Mouse (Mus musculus): ENCODE data around the gene Snx19. TPM values are rescaled to one million over a fixed set of nuclear protein-coding genes. Genes with fewer than 3 reads are reported as not detected.

The Snx19 gene
- polyA plus RNA-seq, 1 experiment: 13.8 TPM

GRCm38 (mm10) chr9:30482116-30482515 lies 55.2 kb downstream of the Snx19 start:
- Histone ChIP-seq H3K4me3 (ENCODE audit: control insufficient read depth, low read depth, low read length) (no peak overlapping the region), H3K4me1 (ENCODE audit: control insufficient read depth, insufficient read depth, low read length) (no peaks in the 10 kb centered on the region), H3K27me3 (ENCODE audit: control insufficient read depth, insufficient read depth, low read length) (no peaks in the 10 kb centered on the region), H3K36me3 (ENCODE audit: control insufficient read depth, insufficient read depth, low read length) (no peaks in the 10 kb centered on the region), H3K27ac (ENCODE audit: control insufficient read depth, insufficient read depth, low read depth, low read length) (no peak overlapping the region)
- TF ChIP-seq CTCF (IDR thresholded peaks at IDR 0.05; ENCODE audit: control insufficient read depth, insufficient read depth, insufficient replicate concordance, low read depth, low read length) (no peak), POLR2A (IDR thresholded peaks at IDR 0.05; ENCODE audit: control insufficient read depth, low read depth, low read length) (no peak)

- no peaks in the 10 kb centered on the region for H3K27me3 ChIP-seq (ENCODE audit: control insufficient read depth, insufficient read depth, low read length)
- H3K4me3 ChIP-seq (ENCODE audit: control insufficient read depth, low read depth, low read length): no peak overlapping the region
- H3K4me1 ChIP-seq (ENCODE audit: control insufficient read depth, insufficient read depth, low read length): no peaks in the 10 kb centered on the region
- H3K27ac ChIP-seq (ENCODE audit: control insufficient read depth, insufficient read depth, low read depth, low read length): no peak overlapping the region
- H3K36me3 ChIP-seq (ENCODE audit: control insufficient read depth, insufficient read depth, low read length): no peaks in the 10 kb centered on the region
- TF ChIP-seq POLR2A (IDR thresholded peaks at IDR 0.05; ENCODE audit: control insufficient read depth, low read depth, low read length): no peak
- TF ChIP-seq CTCF (IDR thresholded peaks at IDR 0.05; ENCODE audit: control insufficient read depth, insufficient read depth, insufficient replicate concordance, low read depth, low read length): no peak
Observed at GRCm38 (mm10) chr9:30484183-30484582, 57.3 kb downstream of the Snx19 start.

- H3K4me1 ChIP-seq (ENCODE audit: control insufficient read depth, insufficient read depth, low read length): no peaks in the 10 kb centered on the region
- H3K4me3 ChIP-seq (ENCODE audit: control insufficient read depth, low read depth, low read length): no peak overlapping the region
- H3K36me3 ChIP-seq (ENCODE audit: control insufficient read depth, insufficient read depth, low read length): no peaks in the 10 kb centered on the region
- H3K27ac ChIP-seq (ENCODE audit: control insufficient read depth, insufficient read depth, low read depth, low read length): no peak overlapping the region
- H3K27me3 ChIP-seq (ENCODE audit: control insufficient read depth, insufficient read depth, low read length): no peaks in the 10 kb centered on the region
- no peak for TF ChIP-seq CTCF (IDR thresholded peaks at IDR 0.05; ENCODE audit: control insufficient read depth, insufficient read depth, insufficient replicate concordance, low read depth, low read length)
- no peak for TF ChIP-seq POLR2A (IDR thresholded peaks at IDR 0.05; ENCODE audit: control insufficient read depth, low read depth, low read length)
Observed at GRCm38 (mm10) chr9:30485161-30485560, 58.3 kb downstream of the Snx19 start.

- no peaks in the 10 kb centered on the region for H3K27me3 ChIP-seq (ENCODE audit: control insufficient read depth, insufficient read depth, low read length)
- H3K36me3 ChIP-seq (ENCODE audit: control insufficient read depth, insufficient read depth, low read length): no peaks in the 10 kb centered on the region
- no peak overlapping the region for H3K4me3 ChIP-seq (ENCODE audit: control insufficient read depth, low read depth, low read length)
- H3K4me1 ChIP-seq (ENCODE audit: control insufficient read depth, insufficient read depth, low read length): no peaks in the 10 kb centered on the region
- TF ChIP-seq POLR2A (IDR thresholded peaks at IDR 0.05; ENCODE audit: control insufficient read depth, low read depth, low read length): no peak
- no peak overlapping the region for H3K27ac ChIP-seq (ENCODE audit: control insufficient read depth, insufficient read depth, low read depth, low read length)
Observed at GRCm38 (mm10) chr9:30488384-30488783, 61.5 kb downstream of the Snx19 start.

- Histone ChIP-seq H3K27ac (ENCODE audit: control insufficient read depth, insufficient read depth, low read depth, low read length) (no peak overlapping the region), H3K36me3 (ENCODE audit: control insufficient read depth, insufficient read depth, low read length) (no peaks in the 10 kb centered on the region), H3K4me3 (ENCODE audit: control insufficient read depth, low read depth, low read length) (no peak overlapping the region), H3K4me1 (ENCODE audit: control insufficient read depth, insufficient read depth, low read length) (no peaks in the 10 kb centered on the region), H3K27me3 (ENCODE audit: control insufficient read depth, insufficient read depth, low read length) (no peaks in the 10 kb centered on the region)
- no peak for TF ChIP-seq POLR2A (IDR thresholded peaks at IDR 0.05; ENCODE audit: control insufficient read depth, low read depth, low read length)
- no peak for TF ChIP-seq CTCF (IDR thresholded peaks at IDR 0.05; ENCODE audit: control insufficient read depth, insufficient read depth, insufficient replicate concordance, low read depth, low read length)
Observed at GRCm38 (mm10) chr9:30494446-30494845, 67.5 kb downstream of the Snx19 start.

- TF ChIP-seq POLR2A (IDR thresholded peaks at IDR 0.05; ENCODE audit: control insufficient read depth, low read depth, low read length) (no peak), CTCF (IDR thresholded peaks at IDR 0.05; ENCODE audit: control insufficient read depth, insufficient read depth, insufficient replicate concordance, low read depth, low read length) (no peak)
- H3K27ac ChIP-seq (ENCODE audit: control insufficient read depth, insufficient read depth, low read depth, low read length): no peak overlapping the region
- H3K4me1 ChIP-seq (ENCODE audit: control insufficient read depth, insufficient read depth, low read length): no peaks in the 10 kb centered on the region
- H3K36me3 ChIP-seq (ENCODE audit: control insufficient read depth, insufficient read depth, low read length): no peaks in the 10 kb centered on the region
- H3K27me3 ChIP-seq (ENCODE audit: control insufficient read depth, insufficient read depth, low read length): no peaks in the 10 kb centered on the region
- no peak overlapping the region for H3K4me3 ChIP-seq (ENCODE audit: control insufficient read depth, low read depth, low read length)
Observed at GRCm38 (mm10) chr9:30508966-30509365, 82.1 kb downstream of the Snx19 start.

GRCm38 (mm10) chr9:30515953-30516352 lies 89.0 kb downstream of the Snx19 start:
- Histone ChIP-seq H3K4me3 (ENCODE audit: control insufficient read depth, low read depth, low read length) (no peak overlapping the region), H3K27ac (ENCODE audit: control insufficient read depth, insufficient read depth, low read depth, low read length) (no peak overlapping the region), H3K4me1 (ENCODE audit: control insufficient read depth, insufficient read depth, low read length) (no peaks in the 10 kb centered on the region), H3K36me3 (ENCODE audit: control insufficient read depth, insufficient read depth, low read length) (no peaks in the 10 kb centered on the region), H3K27me3 (ENCODE audit: control insufficient read depth, insufficient read depth, low read length) (no peaks in the 10 kb centered on the region)
- TF ChIP-seq CTCF (IDR thresholded peaks at IDR 0.05; ENCODE audit: control insufficient read depth, insufficient read depth, insufficient replicate concordance, low read depth, low read length) (no peak), POLR2A (IDR thresholded peaks at IDR 0.05; ENCODE audit: control insufficient read depth, low read depth, low read length) (no peak)

Data from testis, adult 2 months (tissue).